10 mouse cellular contexts compared by ENCODE assay signal in genomic region chr8:47764480-47764879, GRCm38 (mm10). TPM values are rescaled to one million over a fixed set of nuclear protein-coding genes. Genes with fewer than 3 reads are reported as not detected.
DNase-seq lines count a peak whose midpoint lies in the region; ATAC-seq and TF ChIP-seq lines count a peak whose summit lies in the region.
"Had no signal": no experiment of that assay in that cellular context is flagged by ENCODE, and none has a peak within 500 bp of the region (broad histone marks: within the 10 kb centered on the region; RNA-seq: fewer than 3 reads in every experiment).

No protein-coding gene starts in this region.

- H3K27me3 ChIP-seq in hindbrain, embryonic 10.5 days (ENCODE audit: insufficient read depth, poor library complexity, severe bottlenecking) = no peaks in the 10 kb centered on the region
- H3K27me3 ChIP-seq in hindbrain, embryonic 11.5 days (ENCODE audit: control insufficient read depth, insufficient read depth, low read length) = no peaks in the 10 kb centered on the region
- H3K27me3 ChIP-seq in embryonic facial prominence, embryonic 13.5 days = no peaks in the 10 kb centered on the region
- no peaks in the 10 kb centered on the region for H3K27me3 ChIP-seq in hindbrain, embryonic 14.5 days (ENCODE audit: control insufficient read depth, insufficient read depth, low read length)

- H3K4me3 ChIP-seq in hindbrain, embryonic 10.5 days = 0 out of 2 replicates have a peak overlapping the region, but pooled peaks have one; percentile 6
- no peak overlapping the region for H3K4me3 ChIP-seq in hindbrain, embryonic 11.5 days (ENCODE audit: low read depth, low read length)
- H3K4me3 ChIP-seq in embryonic facial prominence, embryonic 13.5 days = no peak overlapping the region
- H3K4me3 ChIP-seq in hindbrain, embryonic 14.5 days (replicated peaks; ENCODE audit: low read length) = no peak overlapping the region
- H3K4me3 ChIP-seq in lung, adult 2 months (replicated peaks; ENCODE audit: extremely low read depth, low read depth, low read length) = no peak overlapping the region

- H3K27ac ChIP-seq in hindbrain, embryonic 10.5 days = no peak overlapping the region
- H3K27ac ChIP-seq in hindbrain, embryonic 11.5 days (ENCODE audit: low read depth, low read length) = no peak overlapping the region
- no peak overlapping the region for H3K27ac ChIP-seq in embryonic facial prominence, embryonic 13.5 days
- H3K27ac ChIP-seq in hindbrain, embryonic 14.5 days = no peak overlapping the region
- H3K27ac ChIP-seq: macrophage had no signal

- TF ChIP-seq POLR2A in lung, adult 2 months (IDR thresholded peaks at IDR 0.05; ENCODE audit: borderline replicate concordance, extremely low read depth, low read depth, low read length) = no peak

- H3K4me2 ChIP-seq in hindbrain, embryonic 11.5 days (replicated peaks; ENCODE audit: low read depth, low read length) = no peak overlapping the region
- peak overlapping the region; percentile 20; the same call in 1 of the 2 replicates for H3K4me2 ChIP-seq in embryonic facial prominence, embryonic 13.5 days
- peak overlapping the region; percentile 30 for H3K4me2 ChIP-seq in hindbrain, embryonic 14.5 days (replicated peaks)

- no peaks in the 10 kb centered on the region for H3K9me3 ChIP-seq in hindbrain, embryonic 10.5 days
- no peaks in the 10 kb centered on the region for H3K9me3 ChIP-seq in hindbrain, embryonic 11.5 days (ENCODE audit: control insufficient read depth, low read length)
- no peaks in the 10 kb centered on the region for H3K9me3 ChIP-seq in embryonic facial prominence, embryonic 13.5 days
- H3K9me3 ChIP-seq in hindbrain, embryonic 14.5 days (ENCODE audit: control insufficient read depth, low read length) = no peaks in the 10 kb centered on the region

- 49% methylated on average over 15 of the region's 15 CpGs for WGBS in hindbrain, embryonic 10.5 days
- 45% methylated on average over 15 of the region's 15 CpGs for WGBS in hindbrain, embryonic 11.5 days
- 69% methylated on average over 15 of the region's 15 CpGs for WGBS in embryonic facial prominence, embryonic 13.5 days
- WGBS in hindbrain, embryonic 14.5 days = 43% methylated on average over 15 of the region's 15 CpGs
- WGBS in lung, adult 2 months = 39% methylated on average over 15 of the region's 15 CpGs

- TF ChIP-seq CTCF in lung, adult 2 months (IDR thresholded peaks at IDR 0.05; ENCODE audit: insufficient read depth, low read length) = no peak

- H3K4me1 ChIP-seq in hindbrain, embryonic 10.5 days (replicated peaks) = peaks cover 31% of the 10 kb centered on the region
- H3K4me1 ChIP-seq in hindbrain, embryonic 11.5 days (replicated peaks; ENCODE audit: control insufficient read depth, insufficient read depth, low read length) = no peaks in the 10 kb centered on the region
- peaks cover 25% of the 10 kb centered on the region for H3K4me1 ChIP-seq in embryonic facial prominence, embryonic 13.5 days
- H3K4me1 ChIP-seq in hindbrain, embryonic 14.5 days (replicated peaks; ENCODE audit: control insufficient read depth, insufficient read depth, low read length) = peaks cover 18% of the 10 kb centered on the region; the same call in 1 of the 2 replicates
- peaks cover 2% of the 10 kb centered on the region; the same call in 1 of the 2 replicates for H3K4me1 ChIP-seq in lung, adult 2 months (ENCODE audit: control insufficient read depth, insufficient read depth, low read length)

- no peak for ATAC-seq in hindbrain, embryonic 11.5 days (ENCODE audit: low FRiP score)
- ATAC-seq in embryonic facial prominence, embryonic 13.5 days (ENCODE audit: insufficient number of reproducible peaks, insufficient read depth, low FRiP score, low TSS enrichment, low read depth) = no peak
- no peak for ATAC-seq in hindbrain, embryonic 14.5 days (ENCODE audit: low FRiP score)
- ATAC-seq in monocyte, adult 5-6 weeks (replicated peaks; ENCODE audit: insufficient number of reproducible peaks, low FRiP score, low TSS enrichment, poor library complexity, severe bottlenecking) = no peak

- DNase-seq in hindbrain, embryonic 10.5 days (ENCODE audit: low spot score) = peak; percentile 18
- no peak for DNase-seq in hindbrain, embryonic 11.5 days (ENCODE audit: low spot score)
- no peak for DNase-seq in hindbrain, embryonic 14.5 days (ENCODE audit: low spot score)
- peak; percentile 40 for DNase-seq in lung, adult 2 months
- peak; percentile 74 for DNase-seq in testis, postnatal 14 days (ENCODE audit: low spot score)
- DNase-seq in thymus, postnatal 14 days = no peak

- no peaks in the 10 kb centered on the region for H3K36me3 ChIP-seq in hindbrain, embryonic 10.5 days
- no peaks in the 10 kb centered on the region for H3K36me3 ChIP-seq in hindbrain, embryonic 11.5 days (ENCODE audit: control insufficient read depth, insufficient read depth, low read length)
- H3K36me3 ChIP-seq in embryonic facial prominence, embryonic 13.5 days = no peaks in the 10 kb centered on the region
- no peaks in the 10 kb centered on the region for H3K36me3 ChIP-seq in hindbrain, embryonic 14.5 days (replicated peaks; ENCODE audit: control insufficient read depth, insufficient read depth)

- no peak overlapping the region for H3K9ac ChIP-seq in hindbrain, embryonic 11.5 days (ENCODE audit: low read depth, low read length)
- no peak overlapping the region for H3K9ac ChIP-seq in embryonic facial prominence, embryonic 13.5 days
- no peak overlapping the region for H3K9ac ChIP-seq in hindbrain, embryonic 14.5 days

RNA-seq across cellular contexts. Expression of gene Cdkn2aip, which starts 50.7 kb away (rescaled TPM):
- polyA plus RNA-seq in hindbrain, embryonic 10.5 days (2016; fragmentation: Nextera tagmentation; extraction: Ambion mirVana) = 39.2 and 39.9 TPM in 2 replicates
- polyA plus RNA-seq in hindbrain, embryonic 11.5 days (2014; fragmentation: Nextera tagmentation; extraction: Ambion mirVana) = 46.3 and 50.8 TPM in 2 replicates
- 26.5 and 27.9 TPM in 2 replicates for polyA plus RNA-seq in embryonic facial prominence, embryonic 13.5 days (2015; fragmentation: Nextera tagmentation; extraction: Ambion mirVana)
- 32.0 and 34.6 TPM in 2 replicates for polyA plus RNA-seq in hindbrain, embryonic 14.5 days (2014; fragmentation: Nextera tagmentation; extraction: Ambion mirVana)
- 9.6 and 16.3 TPM in 2 replicates for polyA plus RNA-seq in lung, adult 2 months (2012; rRNA removed)
- total RNA-seq in monocyte, adult 5-6 weeks (2017) = 33.0 to 35.9 TPM (median 35.4 TPM) in 3 replicates

RNA-seq across cellular contexts. Expression of gene Cldn24, which starts 57.5 kb away (rescaled TPM):
- polyA plus RNA-seq in hindbrain, embryonic 10.5 days (2016; fragmentation: Nextera tagmentation; extraction: Ambion mirVana) = 0.39 TPM in 1 of 2 replicates, not detected in the other
- polyA plus RNA-seq in hindbrain, embryonic 11.5 days (2014; fragmentation: Nextera tagmentation; extraction: Ambion mirVana) = 0.39 TPM in 1 of 2 replicates, not detected in the other
- polyA plus RNA-seq in embryonic facial prominence, embryonic 13.5 days (2015; fragmentation: Nextera tagmentation; extraction: Ambion mirVana) = not detected in 2 replicates
- polyA plus RNA-seq in hindbrain, embryonic 14.5 days (2014; fragmentation: Nextera tagmentation; extraction: Ambion mirVana) = not detected in 2 replicates
- not detected in 2 replicates for polyA plus RNA-seq in lung, adult 2 months (2012; rRNA removed)
- total RNA-seq in monocyte, adult 5-6 weeks (2017) = not detected in 3 replicates
- polyA plus RNA-seq: embryonic facial prominence, embryonic 11.5 days; macrophage had no signal

RNA-seq across cellular contexts. Expression of gene Cldn22, which starts 59.8 kb away (rescaled TPM):
- polyA plus RNA-seq in hindbrain, embryonic 10.5 days (2016; fragmentation: Nextera tagmentation; extraction: Ambion mirVana) = not detected in 2 replicates
- not detected in 2 replicates for polyA plus RNA-seq in hindbrain, embryonic 11.5 days (2014; fragmentation: Nextera tagmentation; extraction: Ambion mirVana)
- not detected in 2 replicates for polyA plus RNA-seq in embryonic facial prominence, embryonic 13.5 days (2015; fragmentation: Nextera tagmentation; extraction: Ambion mirVana)
- polyA plus RNA-seq in hindbrain, embryonic 14.5 days (2014; fragmentation: Nextera tagmentation; extraction: Ambion mirVana) = not detected in 2 replicates
- polyA plus RNA-seq in lung, adult 2 months (2012; rRNA removed) = 1.6 and 2.7 TPM in 2 replicates
- total RNA-seq in monocyte, adult 5-6 weeks (2017) = not detected in 3 replicates
- polyA plus RNA-seq: embryonic facial prominence, embryonic 11.5 days; macrophage had no signal

Comparison
In these comparisons a context has a peak if more than half of its experiments do, and no peak if none do; other contexts are left out.
1. DNase-seq: peak in hindbrain, embryonic 10.5 days (single experiment), lung, adult 2 months (single experiment) and testis, postnatal 14 days (single experiment); none in hindbrain, embryonic 11.5 days (single experiment), hindbrain, embryonic 14.5 days (single experiment) and thymus, postnatal 14 days (single experiment).